Mouse (Mus musculus) adrenal gland, adult 18-20 months (tissue): ENCODE measurements around the gene Tmem200a. TPM values are rescaled to one million over a fixed set of nuclear protein-coding genes. Genes with fewer than 3 reads are reported as not detected.

Experiments used
- DNase-seq, 2 experiments: peaks; one replicate each; pipeline ENCODE4 v3.0.0; 2021 to 2022; ENCODE audit warnings: low spot score in 2 of 2
- total RNA-seq, 2 experiments: library from RNA; stranded (reverse); gene quantifications; 1 replicate in 1 of 2; 2 replicates in 1 of 2; pipeline ENCODE4 v1.2.3; 2021

Tmem200a gene
- total RNA-seq, 2 experiments from 2014 or later = 38.1 to 49.9 TPM

DNA sequence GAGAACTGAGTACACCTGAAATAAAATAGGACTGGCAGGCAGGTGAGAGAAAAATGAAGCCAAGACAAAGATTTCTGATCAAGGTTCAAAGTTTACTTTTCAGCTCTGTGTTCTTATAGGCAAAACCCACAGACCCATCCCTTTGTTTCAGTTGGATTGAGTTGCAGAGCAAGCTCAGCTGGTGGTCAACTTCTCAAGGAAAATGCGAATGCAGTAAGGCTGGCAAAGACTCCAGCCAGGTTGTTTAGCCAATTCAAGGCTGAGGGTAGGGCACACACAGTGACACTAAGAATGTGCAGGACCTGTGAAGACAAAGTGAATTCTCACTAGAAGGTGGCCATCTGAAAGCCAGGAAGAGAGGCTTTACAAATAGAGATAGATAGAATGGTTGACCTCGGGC, 94.8 kb downstream of the Tmem200a start:
- DNase-seq = no peak

DNA sequence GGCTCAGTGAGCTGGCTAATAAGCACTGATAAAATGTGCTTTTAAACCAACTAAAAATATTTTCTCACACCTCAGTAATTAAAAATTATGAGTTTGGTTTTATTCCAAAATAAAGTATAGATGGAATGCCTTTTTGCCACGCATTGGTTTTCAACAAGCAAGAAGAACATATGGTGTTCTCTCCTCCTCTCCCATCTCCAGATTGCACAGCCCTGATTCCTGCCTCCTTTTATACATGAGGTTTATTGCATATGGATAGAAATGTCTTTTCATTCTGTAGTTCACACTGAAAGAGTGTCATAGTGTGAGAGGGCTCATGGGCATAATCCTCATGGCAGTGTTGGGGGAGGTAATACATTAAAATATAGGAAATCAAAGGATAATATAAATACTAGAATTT, 96.2 kb downstream of the Tmem200a start:
- no peak for DNase-seq

DNA sequence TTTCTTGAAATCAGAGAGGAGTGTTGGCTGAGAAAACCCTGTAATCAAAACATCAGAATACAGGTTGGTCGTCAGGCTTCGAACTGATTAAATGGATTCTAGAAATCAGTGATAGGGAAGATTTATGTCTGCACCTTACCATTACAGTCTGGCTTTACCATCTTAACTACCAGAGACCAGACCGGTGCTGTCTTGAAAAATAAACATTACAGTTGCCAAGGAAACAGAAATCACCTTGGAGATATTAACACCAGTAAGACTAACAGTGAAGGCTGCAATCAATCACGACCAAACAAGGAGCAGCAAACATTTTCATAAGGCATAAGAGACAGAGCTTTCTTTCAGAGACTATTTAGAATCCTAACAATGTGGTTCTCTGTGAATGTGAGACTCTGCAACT, 116.0 kb downstream of the Tmem200a start:
- DNase-seq = no peak

DNA sequence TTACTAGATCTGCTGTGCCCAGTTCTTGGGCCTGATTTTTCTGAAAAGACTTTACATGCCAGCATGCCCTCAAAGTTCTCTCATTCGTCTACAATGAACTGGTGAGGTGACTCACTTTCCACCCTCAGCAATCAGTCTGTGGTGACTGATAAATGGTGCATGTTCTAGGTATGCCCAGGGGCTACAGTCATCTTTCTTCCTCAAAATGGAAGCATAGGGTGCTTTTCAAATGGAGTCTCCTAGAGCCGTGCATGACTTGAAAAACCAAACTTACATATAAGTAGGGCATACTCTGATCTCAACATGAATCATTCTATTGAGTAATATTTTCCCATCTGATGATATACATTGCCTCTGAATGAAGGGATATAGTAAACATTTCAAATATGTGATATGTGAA, 117.8 kb downstream of the Tmem200a start:
- DNase-seq = no peak

DNA sequence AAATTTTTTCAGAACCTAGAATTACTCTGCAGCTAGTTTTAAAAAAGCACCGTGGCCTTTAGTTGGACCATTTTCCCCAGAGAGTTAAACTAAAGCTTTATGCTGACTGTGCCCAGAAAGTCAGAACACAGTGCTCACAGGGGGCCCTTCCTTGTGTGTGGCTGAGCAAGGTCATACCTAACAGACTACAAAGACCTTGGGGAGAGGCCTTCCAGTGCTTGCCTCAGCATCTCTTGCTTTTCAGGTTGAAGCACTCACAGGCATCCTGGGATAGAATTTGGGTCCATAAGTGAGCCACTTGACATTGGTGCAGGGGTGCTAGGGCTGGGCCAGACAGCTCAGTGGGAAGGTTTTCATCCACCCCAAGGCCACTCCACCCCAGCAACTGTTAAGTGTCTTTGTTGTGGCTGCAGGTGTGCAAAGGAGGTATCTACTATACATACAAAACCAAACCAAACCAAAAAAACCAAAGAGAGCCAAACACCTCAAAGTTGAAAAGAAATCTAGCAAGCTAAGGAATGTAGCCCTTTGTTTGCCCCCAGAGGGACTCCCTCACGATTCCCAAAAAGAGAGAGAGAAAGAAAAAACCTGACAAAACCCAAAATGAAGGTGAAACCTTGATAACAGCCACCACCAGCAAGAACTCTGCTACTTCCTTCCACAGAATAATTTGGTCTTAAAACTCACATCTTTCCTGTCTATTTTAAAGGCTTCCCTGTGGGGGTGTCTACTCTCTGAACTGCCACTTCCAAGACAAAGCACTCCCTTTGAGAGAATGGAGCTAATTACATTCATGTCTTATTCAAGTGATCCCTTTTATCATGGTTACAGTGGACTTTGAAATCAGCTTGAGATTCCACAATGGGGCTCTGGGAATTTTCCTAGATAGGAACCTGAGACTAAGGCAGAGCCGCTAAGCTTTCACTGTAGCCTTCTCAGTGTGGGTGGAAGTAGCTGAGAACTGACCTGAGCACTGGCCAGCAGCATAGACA, 119.8 kb downstream of the Tmem200a start:
- no peak for DNase-seq

DNA sequence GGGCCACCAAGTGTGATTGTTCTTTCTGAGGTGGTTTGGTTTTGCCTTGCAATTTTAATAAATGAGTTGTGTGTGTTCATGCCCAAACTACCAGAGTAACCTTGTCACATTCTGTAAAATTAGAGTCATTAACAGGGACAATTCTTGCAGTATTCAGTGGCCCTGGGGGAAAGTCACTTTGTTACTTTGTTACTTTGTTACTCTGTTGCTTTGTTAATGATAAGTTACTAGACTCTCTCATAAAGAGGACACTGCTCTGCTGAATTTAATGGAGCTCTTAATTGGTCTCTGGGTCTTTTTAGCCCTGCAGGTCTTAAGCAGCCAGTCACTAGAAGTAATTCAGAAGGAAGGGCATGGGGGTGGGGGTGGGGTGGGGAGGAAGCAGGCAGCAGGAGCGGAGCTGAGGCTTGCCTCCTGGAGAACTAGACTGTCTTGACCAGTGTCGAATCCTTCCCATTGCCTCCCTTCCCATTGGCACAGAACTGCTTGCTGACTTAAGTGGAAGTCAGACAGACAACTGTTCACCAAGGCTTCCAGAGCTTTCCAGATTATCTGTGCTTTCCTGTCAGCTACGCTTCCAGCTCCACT, 124.1 kb downstream of the Tmem200a start:
- DNase-seq = no peak

DNA sequence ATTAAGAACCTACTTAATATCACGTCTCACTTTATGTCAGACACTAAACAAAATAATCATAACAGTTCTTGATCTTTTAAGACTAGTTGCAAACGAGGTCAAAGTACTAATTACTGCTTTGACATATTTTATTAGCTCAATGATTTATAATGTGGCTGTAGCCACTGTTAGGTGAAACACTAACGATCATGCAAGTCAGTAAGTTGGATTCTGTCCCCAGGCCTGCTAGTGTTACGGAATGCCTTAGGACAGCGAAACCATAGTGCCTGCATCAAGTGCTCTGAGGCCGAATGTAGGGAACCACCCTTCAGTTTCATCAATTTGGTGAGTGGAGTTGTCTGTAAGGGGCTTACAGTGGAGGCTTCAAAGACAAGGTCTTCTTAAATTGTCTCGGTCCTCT, 126.0 kb downstream of the Tmem200a start:
- no peak for DNase-seq

DNA sequence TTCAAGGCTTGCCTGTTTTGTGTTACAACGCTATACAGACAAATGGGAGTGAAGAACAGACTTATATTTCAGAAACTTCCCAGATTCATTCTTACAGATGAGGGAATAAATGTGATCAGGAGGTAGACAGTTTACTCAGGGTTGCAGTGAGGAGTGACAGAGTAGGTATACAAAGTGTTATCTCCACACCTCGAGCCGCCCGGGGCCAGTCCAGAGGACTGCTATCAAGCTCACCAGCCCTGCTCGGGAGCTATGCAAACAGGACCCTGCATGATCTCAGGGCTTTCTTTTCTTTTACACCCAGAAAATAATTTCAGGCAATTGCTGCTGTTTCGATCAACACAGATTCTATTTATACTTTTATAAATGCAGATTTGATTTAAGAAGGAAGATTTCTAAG, 126.7 kb downstream of the Tmem200a start:
- no peak for DNase-seq

DNA sequence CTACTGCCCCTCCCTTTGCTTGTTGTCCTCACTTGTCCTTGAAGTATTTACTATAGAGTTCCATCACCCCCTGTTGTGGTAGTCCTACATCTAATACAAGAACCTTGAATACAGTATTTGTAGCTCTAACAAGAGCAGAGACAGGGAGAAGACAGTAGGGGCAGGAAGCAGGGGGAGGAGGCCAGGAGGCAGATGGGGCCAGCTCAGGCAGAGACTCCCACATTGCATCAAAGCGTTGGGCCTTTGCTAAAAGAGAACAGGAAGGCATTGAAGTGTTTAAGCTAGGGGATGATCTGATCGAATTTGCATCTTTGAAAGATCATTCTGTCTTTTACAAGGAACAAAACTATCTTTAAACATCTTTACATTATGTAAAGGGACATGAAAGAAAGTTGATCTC, 133.0 kb downstream of the Tmem200a start:
- no peak for DNase-seq

DNA sequence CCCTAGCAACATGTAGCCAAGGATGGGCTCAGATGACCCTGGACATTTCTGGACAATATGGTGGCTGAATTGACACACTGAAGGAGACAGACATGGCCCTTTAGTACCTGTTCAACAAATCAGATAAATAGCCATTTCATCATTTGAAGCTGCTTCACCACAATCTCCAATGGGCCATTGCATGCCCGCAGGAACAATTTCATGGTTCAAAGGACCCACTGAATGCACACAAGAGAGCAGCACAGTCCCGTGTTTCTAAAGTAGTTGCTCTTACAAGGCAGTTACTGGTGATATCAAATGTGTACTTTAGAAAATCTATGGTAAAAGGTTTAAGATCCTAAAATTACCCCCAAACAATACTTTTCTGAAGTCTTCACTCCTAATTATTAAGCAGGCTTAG, 134.2 kb downstream of the Tmem200a start:
- DNase-seq = no peak

DNA sequence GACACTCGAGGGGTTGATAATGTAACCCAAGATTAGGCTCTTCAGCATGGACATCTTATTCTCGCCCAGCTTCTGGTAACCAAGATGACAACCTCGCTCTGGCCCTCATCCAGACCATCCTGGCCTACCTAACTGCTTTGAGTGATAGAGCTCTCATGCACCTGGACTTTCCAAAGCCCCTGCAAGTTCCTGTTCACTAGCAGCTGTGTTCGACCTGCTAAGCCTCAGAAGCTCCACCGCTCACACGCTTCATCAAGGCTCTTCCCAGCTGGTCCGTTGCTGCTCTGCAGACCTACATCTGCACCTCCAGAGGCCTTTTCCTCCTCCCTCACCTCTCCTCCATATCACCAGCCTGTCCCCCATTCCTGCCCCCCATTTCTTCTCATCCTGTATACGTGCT, 147.1 kb downstream of the Tmem200a start:
- no peak for DNase-seq

DNA sequence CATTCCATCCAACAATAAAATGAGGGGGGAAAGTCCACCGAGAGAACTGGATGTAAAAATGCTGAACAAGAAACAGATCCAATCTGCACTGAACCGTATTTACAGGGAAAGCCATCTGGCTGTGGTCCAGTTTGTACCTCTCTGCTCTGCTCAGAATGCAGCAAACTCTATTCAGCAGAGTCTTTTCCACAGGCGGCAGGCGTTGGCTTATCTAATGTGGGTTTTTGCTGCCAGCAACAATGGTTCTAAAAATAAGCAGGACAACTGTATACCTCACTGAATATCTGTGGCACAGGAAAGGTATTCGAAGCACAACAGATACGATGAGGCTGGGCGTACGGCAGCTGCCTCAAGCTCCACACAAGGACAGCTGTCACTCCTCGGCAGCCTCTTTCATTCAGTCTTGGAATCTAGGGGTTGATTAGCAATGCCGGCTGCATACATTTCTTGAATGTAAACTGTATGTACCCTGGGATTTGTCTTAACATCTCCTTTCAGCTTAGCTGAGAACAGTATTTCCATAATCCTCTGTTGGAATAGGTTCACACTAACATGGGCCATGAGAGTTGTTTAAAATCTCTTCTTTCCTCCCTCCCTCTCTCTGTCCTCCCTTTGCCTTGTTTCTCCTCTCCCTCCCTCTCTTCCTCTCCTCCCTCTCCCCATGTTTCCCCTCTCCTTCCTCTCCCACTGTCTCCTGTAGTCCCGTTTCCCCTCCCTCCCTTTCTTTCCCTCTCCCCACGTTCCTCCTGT, 149.3 kb downstream of the Tmem200a start:
- no peak for DNase-seq

DNA sequence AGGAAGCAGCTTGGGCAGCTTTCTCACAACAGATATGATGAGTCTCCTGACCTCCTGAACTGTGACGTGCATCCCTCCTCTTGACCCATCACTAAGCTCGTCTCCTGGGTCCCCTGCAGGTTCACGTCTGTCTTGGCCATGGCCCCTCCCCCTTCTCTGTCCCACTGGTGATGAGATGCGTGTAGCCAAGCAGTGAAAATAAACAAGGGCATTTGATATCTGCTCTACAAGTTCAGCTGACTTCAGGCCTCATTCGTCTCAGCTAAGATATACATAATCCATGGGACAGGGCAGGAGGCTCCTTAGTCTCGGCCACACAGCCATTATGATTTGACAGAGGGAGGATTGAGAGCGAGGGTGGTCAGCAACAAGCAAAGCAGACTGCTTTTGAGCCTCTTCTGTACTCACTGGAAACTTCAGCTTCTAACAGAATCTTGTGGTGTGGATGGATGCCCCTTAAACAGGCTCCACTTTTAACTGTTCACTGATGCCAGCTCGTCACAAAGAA, 149.9 kb downstream of the Tmem200a start:
- no peak for DNase-seq

DNA sequence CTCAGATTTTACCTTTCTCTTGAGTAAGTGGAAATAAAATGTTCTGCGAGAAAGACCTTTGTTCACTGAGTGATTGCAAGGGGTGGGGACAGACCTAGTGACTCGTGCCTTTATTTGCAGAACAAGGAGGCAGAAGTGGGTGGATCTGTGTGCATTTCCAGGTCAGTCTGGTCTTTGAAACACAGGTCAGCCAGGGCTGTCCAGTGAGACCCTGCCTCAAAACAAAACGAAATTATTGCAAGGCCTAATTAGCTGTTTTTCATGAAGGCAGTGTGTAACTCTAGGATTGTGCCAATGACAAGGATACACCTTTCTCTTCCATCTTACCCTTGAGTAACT, 150.4 kb downstream of the Tmem200a start:
- no peak for DNase-seq

DNA sequence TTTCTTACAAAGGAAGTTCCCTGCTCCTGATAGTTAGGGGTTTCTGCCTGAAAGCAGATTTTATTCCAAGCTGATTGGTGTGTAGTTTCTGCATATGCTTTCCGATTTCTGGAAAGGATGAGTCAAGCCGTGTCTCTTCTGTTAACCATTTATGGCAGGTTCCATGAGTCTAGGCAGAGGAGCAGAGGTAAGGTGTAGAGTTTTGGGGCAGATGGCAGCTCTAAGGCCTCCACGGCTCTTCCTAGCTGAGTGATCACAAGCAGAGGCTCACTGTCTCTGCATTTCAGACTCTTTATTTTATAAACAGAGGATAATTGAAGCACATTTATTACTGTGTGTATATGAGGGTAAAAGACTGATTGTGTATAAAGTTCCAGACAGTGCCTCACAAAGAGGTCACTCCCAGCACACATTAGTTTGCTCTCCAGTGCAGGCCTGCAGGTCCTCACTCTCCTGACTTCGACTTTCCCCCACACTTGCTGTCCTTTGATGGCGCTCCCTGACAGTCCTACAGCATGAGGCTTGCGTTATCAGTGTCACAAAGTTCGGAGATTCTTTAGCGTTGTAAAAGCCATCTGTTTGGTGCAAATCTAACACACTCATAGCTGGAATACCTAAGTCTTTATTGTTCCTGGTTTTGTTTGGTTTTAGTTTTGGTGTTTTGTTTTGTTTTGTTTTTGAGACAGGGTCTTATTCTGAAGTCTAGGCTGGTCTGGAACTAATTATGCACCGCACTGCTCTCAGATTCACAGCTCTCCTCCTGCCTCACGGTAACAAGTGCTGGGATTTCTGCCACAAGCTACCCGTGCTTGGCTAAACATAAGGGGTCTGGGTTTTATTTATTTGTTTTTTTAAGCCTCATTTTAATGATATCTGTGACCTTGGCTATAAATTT, 151.1 kb downstream of the Tmem200a start:
- no peak for DNase-seq

DNA sequence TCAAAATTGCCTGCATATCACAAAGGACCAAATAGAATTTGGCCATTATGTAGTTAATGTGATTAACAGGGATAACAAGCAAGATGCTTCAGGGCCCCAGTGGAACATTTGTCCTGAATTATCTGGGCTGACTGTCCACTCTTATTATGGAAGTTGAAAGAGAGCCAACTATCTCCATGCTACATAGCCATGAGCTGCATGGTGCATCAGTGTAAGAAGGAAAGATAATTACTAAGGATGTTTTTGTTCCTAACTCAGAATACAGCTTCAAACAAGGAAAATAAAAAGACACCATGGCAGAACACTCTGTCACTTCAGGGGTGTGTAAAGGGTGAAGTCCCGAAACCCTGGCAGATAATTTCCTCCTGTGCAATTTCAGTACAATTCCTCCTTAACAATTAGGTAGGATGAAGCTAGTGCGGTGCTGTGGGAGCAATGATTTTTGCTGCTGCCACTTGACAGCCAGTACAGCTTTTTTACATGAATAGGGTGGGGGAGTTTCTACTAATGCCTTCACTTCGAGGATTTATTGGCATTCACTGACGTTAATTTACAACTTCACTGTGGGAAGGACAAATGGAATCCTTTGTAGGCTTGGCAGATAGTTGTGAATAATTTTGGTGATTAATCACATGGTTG, 158.1 kb downstream of the Tmem200a start:
- DNase-seq = no peak

DNA sequence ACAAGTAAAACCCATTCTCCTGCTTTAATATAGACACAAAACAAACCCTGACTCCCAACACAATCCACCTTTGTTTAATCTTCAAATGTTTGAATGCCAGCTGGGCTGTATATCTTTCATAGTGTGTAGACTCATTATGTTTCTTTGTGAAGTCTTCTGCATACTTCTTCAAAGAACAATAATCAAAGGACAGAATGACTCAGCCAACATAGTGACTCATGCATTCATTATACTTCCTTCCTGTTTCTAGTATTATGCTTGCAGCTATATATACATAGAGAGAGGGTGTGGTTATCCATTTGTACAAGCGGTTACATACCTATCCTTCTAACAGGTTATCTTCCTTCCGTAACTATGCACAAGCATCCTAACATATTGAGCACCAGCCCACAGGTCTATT, 160.7 kb downstream of the Tmem200a start:
- no peak for DNase-seq

DNA sequence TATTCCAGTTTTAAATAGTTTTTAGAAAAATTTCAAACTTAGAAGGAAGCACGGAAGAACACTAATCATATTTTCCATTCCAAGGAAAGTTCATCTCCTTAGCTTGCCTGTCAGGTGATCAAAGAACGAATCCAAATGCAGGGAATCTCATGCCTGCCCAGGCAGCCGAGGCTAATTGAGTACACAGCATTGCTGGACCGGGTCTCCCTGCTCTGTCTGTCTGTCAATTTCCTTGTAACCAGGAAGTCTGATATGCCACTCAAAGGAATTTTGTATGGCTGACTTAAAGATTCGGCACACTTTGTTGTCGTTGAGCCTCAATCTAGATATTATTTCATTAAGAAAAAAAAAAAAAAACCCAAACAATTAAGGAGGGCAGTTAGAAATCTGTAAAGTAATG, 168.6 kb downstream of the Tmem200a start:
- DNase-seq = no peak

DNA sequence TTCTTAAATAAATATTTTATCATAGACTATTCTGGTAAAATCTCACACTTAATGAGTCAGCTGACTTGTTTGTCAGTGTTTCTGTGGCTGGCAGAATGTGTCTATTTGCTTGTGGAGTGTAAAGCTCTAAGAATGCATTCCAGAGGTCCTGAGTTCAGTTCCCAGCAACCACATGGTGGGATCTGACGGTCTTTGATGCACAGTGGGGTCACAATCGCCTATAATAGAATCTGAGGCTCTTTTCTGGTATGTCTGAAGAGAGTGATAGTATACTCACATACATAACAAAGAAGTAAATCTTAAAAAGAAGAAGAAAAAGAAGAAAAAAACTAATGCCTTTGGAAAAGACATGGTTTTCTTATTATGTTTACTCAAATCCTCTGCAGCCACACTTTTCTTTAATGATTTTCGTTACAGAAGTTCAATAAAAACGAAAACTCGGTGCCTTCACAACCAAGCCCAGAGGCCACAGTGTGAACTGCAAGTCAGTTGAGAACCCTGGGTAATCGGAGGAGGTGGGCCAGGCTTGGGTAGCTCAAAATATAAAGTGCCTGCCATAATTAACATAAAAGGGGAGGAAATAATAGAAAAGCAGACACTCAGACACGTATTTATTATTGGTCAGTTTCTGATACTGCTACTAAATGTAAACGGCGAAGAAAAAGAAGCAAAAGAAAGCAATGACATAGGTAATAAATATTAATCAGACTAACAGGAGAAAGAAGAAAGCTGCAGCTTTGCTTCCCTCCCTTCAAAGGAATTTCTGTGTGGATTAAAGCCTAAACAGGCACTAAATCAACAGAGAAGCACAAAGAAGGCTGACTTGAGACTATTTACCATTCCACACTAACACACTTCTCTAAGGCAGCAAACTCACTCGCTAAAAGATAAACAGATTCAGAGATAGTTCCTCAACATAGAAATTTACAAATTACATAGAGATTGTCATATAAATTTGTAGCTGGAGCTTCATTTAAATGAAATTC, 170.5 kb downstream of the Tmem200a start:
- no peak for DNase-seq
